Mouse (Mus musculus): Measurements from ENCODE around the gene Tmem8. TPM values are rescaled to one million over a fixed set of nuclear protein-coding genes. Genes with fewer than 3 reads are reported as not detected.

Gene Tmem8
- polyA plus RNA-seq, 1 experiment from 2014 or later: 14.0 TPM

DNA sequence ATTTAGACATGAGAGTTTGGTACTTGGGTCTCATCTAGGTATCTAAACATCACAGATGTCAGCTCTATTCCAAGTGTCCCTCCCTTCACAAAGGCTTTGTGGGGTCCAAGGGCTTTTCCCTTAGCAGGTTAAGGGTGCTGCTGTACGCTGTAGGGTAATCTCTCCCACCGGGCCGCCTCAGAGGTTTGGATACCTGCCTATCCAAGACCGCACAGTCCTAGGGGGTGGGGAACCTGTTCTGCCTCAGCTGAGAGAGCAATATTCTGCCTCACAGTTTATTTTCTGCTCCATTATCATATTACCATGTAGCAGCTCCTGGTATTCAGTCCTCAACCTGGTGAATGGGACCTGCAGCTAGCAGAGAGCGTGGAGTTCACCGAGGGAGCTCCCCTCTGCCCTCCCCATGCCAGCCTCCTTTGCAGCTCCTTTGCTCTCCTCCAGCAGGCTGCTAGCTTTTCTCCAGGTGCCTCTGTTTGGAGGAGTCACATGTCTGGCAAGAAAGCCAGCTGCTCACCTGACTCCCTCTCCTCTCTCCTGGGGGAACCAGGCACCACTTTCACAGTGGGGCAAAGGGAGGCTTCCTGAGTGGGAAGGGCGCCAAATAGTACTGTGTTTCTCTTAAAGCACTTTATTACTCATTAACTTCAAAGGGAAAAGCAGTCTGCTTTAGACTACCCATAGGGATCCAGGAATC is 2.3 kb downstream of the Tmem8 start:
- H3K9ac ChIP-seq (ENCODE audit: low read depth, low read length): no peak overlapping the region
- WGBS: 62% methylated on average over 7 of the region's 7 CpGs
- no peak overlapping the region for H3K4me3 ChIP-seq (replicated peaks; ENCODE audit: low read depth, low read length)
- peaks cover 15% of the 10 kb centered on the region; the same call in 1 of the 2 replicates for H3K27me3 ChIP-seq (ENCODE audit: insufficient read depth, low read length)
- TF ChIP-seq CTCF (IDR thresholded peaks at IDR 0.05; ENCODE audit: low read depth): no peak
- no peaks in the 10 kb centered on the region for H3K9me3 ChIP-seq (replicated peaks; ENCODE audit: low read length)
- ATAC-seq (replicated peaks; ENCODE audit: low FRiP score, low read depth) (peak; percentile 46; the same call in 1 of the 2 replicates), DNase-seq (ENCODE audit: low spot score) (peak; percentile 56)
- H3K27ac ChIP-seq: peak overlapping the region; percentile 73; the same call in 1 of the 2 replicates
- no peaks in the 10 kb centered on the region for H3K36me3 ChIP-seq (ENCODE audit: insufficient read depth, low read length)
- peaks cover 9% of the 10 kb centered on the region; the same call in 1 of the 2 replicates for H3K4me1 ChIP-seq (replicated peaks; ENCODE audit: insufficient read depth, low read length)
- no peak overlapping the region for H3K4me2 ChIP-seq (ENCODE audit: low read length)

DNA sequence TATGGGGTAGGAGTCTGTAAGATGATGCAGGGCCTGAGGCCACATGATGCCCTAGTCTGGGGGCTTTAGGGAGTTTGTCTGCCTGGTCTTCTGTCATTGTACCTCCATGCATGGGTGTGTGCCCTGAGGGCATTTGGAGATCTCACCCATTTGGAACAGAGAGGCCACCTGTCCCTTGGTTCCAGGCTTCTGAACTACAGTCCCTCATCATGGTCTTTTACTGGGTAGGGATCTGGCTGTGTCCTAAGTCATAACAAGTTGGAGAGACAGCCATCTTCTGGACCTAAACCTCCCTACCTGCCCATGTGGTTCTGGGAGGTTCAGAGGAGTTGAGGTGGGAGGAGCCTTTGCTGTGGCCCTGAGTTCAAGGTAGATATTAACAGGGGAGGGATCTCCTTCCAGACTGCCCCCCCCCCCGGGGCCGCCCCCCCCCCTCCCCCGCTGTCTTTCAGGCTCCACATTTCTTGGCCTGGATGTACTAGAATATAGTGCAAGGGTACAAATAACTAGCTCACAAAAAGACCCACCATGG is 2.9 kb downstream of the Tmem8 start:
- ATAC-seq (replicated peaks; ENCODE audit: low FRiP score, low read depth) (peak; percentile 10; the same call in 1 of the 2 replicates), DNase-seq (ENCODE audit: low spot score) (no peak)
- Histone ChIP-seq H3K9ac (ENCODE audit: low read depth, low read length) (no peak overlapping the region), H3K27me3 (ENCODE audit: insufficient read depth, low read length) (peaks cover 15% of the 10 kb centered on the region; the same call in 1 of the 2 replicates), H3K4me3 (replicated peaks; ENCODE audit: low read depth, low read length) (no peak overlapping the region), H3K4me1 (replicated peaks; ENCODE audit: insufficient read depth, low read length) (peaks cover 9% of the 10 kb centered on the region; the same call in 1 of the 2 replicates), H3K4me2 (ENCODE audit: low read length) (no peak overlapping the region), H3K27ac (peak overlapping the region; percentile 73; the same call in 1 of the 2 replicates), H3K9me3 (replicated peaks; ENCODE audit: low read length) (no peaks in the 10 kb centered on the region), H3K36me3 (ENCODE audit: insufficient read depth, low read length) (no peaks in the 10 kb centered on the region)
- 72% methylated on average over 3 of the region's 3 CpGs for WGBS
- no peak for TF ChIP-seq CTCF (IDR thresholded peaks at IDR 0.05; ENCODE audit: low read depth)

- Histone ChIP-seq H3K27ac (no peak overlapping the region), H3K4me1 (replicated peaks; ENCODE audit: insufficient read depth, low read length) (peaks cover 9% of the 10 kb centered on the region; the same call in 1 of the 2 replicates), H3K9ac (ENCODE audit: low read depth, low read length) (no peak overlapping the region), H3K4me2 (ENCODE audit: low read length) (no peak overlapping the region), H3K27me3 (ENCODE audit: insufficient read depth, low read length) (peaks cover 15% of the 10 kb centered on the region; the same call in 1 of the 2 replicates), H3K4me3 (replicated peaks; ENCODE audit: low read depth, low read length) (no peak overlapping the region), H3K36me3 (ENCODE audit: insufficient read depth, low read length) (no peaks in the 10 kb centered on the region), H3K9me3 (replicated peaks; ENCODE audit: low read length) (no peaks in the 10 kb centered on the region)
- 81% methylated on average over 17 of the region's 17 CpGs for WGBS
- ATAC-seq (replicated peaks; ENCODE audit: low FRiP score, low read depth) (no peak), DNase-seq (ENCODE audit: low spot score) (no peak)
- no peak for TF ChIP-seq CTCF (IDR thresholded peaks at IDR 0.05; ENCODE audit: low read depth)
Observed at GRCm38 (mm10) chr17:26116503-26117258, 3.6 kb downstream of the Tmem8 start.

GRCm38 (mm10) chr17:26119766-26120710 is 6.9 kb downstream of the Tmem8 start:
- Histone ChIP-seq H3K4me1 (replicated peaks; ENCODE audit: insufficient read depth, low read length) (peaks cover 9% of the 10 kb centered on the region; the same call in 1 of the 2 replicates), H3K9ac (ENCODE audit: low read depth, low read length) (no peak overlapping the region), H3K4me3 (replicated peaks; ENCODE audit: low read depth, low read length) (no peak overlapping the region), H3K27me3 (ENCODE audit: insufficient read depth, low read length) (peaks cover 8% of the 10 kb centered on the region; the same call in 1 of the 2 replicates), H3K36me3 (ENCODE audit: insufficient read depth, low read length) (no peaks in the 10 kb centered on the region), H3K27ac (no peak overlapping the region), H3K9me3 (replicated peaks; ENCODE audit: low read length) (no peaks in the 10 kb centered on the region), H3K4me2 (ENCODE audit: low read length) (no peak overlapping the region)
- ATAC-seq (replicated peaks; ENCODE audit: low FRiP score, low read depth) (no peak), DNase-seq (ENCODE audit: low spot score) (peak; percentile 83)
- WGBS: 45% methylated on average over 33 of the region's 33 CpGs
- peak; percentile 85 for TF ChIP-seq CTCF (IDR thresholded peaks at IDR 0.05; ENCODE audit: low read depth)

- Histone ChIP-seq H3K27me3 (ENCODE audit: insufficient read depth, low read length) (no peaks in the 10 kb centered on the region), H3K4me2 (ENCODE audit: low read length) (no peak overlapping the region), H3K27ac (no peak overlapping the region), H3K9me3 (replicated peaks; ENCODE audit: low read length) (no peaks in the 10 kb centered on the region), H3K9ac (ENCODE audit: low read depth, low read length) (no peak overlapping the region), H3K4me3 (replicated peaks; ENCODE audit: low read depth, low read length) (no peak overlapping the region), H3K36me3 (ENCODE audit: insufficient read depth, low read length) (peaks cover 5% of the 10 kb centered on the region; the same call in 1 of the 2 replicates), H3K4me1 (replicated peaks; ENCODE audit: insufficient read depth, low read length) (peaks cover 8% of the 10 kb centered on the region; the same call in 1 of the 2 replicates)
- DNase-seq (ENCODE audit: low spot score): no peak
- peak; percentile 18; the same call in 1 of the 2 replicates for TF ChIP-seq CTCF (IDR thresholded peaks at IDR 0.05; ENCODE audit: low read depth)
- WGBS: 63% methylated on average over 5 of the region's 5 CpGs
- ATAC-seq (replicated peaks; ENCODE audit: low FRiP score, low read depth): no peak
Observed at GRCm38 (mm10) chr17:26122431-26123140, 9.5 kb downstream of the Tmem8 start.
